Mouse (Mus musculus): ENCODE measurements around the gene Fer.

DNA sequence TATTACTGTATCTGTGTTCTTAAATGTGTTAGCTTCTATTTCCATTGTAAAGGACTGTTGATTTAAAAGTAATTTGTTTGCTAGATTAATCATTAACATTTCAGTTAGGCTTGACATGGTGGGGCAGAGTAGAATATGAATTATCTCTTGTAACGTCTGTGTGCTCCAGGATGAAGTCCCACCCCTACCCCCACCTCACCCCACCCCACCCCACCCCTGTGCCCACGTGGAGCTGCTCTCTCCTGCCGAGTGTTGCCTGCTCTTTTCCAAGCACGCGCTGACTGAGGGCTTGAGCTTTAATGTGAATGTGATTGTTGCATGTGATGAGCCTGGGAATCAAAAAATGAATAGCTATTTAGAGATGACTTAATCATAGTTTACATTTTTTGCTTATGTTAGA is 110.9 kb downstream of the Fer start:
- TF ChIP-seq POLR2A (IDR thresholded peaks at IDR 0.05; ENCODE audit: borderline replicate concordance, extremely low read depth, low read depth, low read length): no peak
- no peak for TF ChIP-seq CTCF (IDR thresholded peaks at IDR 0.05; ENCODE audit: insufficient read depth, low read length)
